Mouse (Mus musculus): Measurements from ENCODE around the gene B9d2.

B9d2 gene

GRCm38 (mm10) chr7:25680514-25681258 is at the start of gene B9d2:
Gene B9d2 (plus strand): TSS chr7:25680780.
- DNase-seq, result peak; percentile 93

DNA sequence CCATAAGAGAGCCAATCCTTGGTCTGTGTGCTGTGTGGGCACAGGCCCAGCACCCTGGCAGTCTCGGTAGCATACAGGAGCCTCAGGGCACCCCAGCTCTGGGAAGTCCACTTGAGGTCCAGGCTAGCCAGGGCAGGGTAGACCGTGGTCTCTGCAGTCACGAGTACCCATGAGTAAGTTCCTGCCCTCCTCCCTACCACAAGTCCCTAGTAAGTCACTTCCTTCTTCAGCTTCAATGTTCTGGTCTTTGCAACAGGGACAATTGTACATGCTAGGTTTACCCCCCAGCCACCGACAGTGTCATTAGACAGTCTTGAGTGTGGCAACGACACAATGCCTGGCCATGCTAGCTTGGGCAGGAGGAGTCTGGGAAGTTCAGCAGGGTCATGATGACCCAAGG is 47.9 kb upstream of the B9d2 start:
- no peak for DNase-seq

- no peak for DNase-seq
These were observed 44.2 kb upstream of the B9d2 start for GRCm38 (mm10) chr7:25636373-25636772.

DNA sequence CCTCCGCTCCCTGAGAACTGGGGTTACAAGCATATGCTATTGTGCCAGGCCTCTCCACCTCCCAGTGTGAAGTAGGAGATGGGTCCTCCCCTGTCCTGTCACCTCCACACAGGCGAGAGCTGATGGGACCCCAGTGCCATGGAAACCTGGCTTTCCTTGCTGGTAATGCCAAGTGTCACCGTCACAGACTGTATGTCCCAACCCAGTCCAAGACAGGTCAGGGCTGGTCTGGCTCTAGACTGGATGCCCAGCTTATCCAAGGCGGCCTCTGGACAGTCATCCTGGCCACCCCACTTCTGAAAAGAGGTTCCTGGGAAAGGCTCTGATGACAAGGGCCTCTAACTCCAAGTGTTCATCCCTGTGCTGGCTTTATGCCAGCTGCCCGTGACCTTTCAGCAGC is 43.5 kb upstream of the B9d2 start:
- no peak for DNase-seq

- DNase-seq, result peak; percentile 50
These were observed 40.8 kb upstream of the B9d2 start for GRCm38 (mm10) chr7:25639754-25640153.

- DNase-seq, result no peak
These were observed 36.4 kb upstream of the B9d2 start for GRCm38 (mm10) chr7:25644136-25644535.

DNA sequence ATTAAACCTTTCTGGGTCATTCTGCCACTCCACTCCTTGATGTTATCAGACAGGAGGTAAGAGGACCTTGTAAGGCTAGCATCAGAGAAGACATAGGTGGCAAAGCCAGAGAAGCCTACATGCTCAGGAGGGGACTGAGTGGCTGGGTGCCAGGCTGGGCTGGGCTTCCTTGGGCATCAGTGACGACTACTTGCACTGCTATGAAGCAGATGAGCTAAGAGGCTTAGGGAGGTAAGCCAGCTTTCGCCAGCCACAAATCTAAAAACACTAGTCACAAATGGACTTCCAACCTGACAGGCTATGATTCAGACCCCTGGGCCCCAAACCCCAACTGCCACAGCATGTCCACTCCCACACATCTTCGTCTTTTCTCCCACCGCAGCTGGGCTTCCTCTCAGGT is 35.9 kb upstream of the B9d2 start:
- DNase-seq, result no peak

- DNase-seq, result no peak
These were observed 35.5 kb upstream of the B9d2 start for GRCm38 (mm10) chr7:25645074-25645473.

DNA sequence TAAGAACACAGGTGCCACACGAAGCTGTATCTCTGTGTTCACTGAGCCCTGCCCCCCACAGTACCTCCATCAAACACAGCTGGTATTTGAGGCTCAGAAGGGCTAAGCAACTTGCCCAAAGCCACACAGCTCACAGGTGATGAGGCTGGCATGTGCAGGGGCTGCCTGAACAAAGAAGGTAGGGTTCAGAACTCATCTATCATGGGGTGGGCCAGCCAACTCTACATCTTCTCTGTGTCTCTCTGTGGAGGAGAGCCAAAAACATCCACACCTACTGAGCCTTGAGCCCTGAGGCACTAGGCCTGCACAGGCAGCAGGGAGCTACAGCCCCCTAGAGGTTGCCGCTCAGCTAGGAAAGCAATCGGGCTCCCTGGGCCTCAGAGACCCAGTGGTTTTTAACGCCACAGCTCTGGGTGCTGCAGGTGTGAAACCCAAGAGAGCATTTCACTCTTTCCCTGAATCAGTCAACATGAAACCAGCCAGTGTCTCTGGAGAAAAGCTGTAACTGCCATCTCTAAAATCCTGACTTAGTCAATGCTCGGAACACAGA is 32.9 kb upstream of the B9d2 start:
- no peak for DNase-seq

GRCm38 (mm10) chr7:25649839-25650238 is 30.7 kb upstream of the B9d2 start:
- DNase-seq, result no peak

- no peak for DNase-seq
These were observed 29.3 kb upstream of the B9d2 start for GRCm38 (mm10) chr7:25651281-25651680.

DNA sequence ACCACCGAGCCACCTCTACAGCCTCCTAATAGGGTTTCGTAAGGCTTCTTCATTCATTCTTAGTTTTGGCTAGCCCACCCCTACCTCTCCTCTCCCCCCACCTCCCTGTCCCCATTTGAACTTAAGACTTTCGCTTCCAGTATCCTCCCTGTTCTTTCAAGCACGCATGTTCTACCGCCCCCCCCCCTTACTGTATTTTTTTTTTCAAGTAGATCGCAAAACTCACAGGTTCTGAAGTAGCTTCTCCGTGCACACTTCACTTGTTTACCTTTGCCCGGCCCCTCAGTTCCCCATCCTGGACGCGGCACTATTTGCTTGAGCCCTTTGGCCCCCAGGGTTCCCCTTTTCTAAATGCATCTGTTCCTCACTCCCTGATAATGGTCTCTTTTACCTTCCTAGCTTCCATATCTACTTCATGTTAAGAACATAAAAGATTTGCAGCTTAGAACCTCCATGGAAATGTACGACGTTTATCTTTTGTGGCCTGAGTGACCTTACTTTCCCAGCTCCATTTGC is 28.3 kb upstream of the B9d2 start:
- DNase-seq, result no peak

DNA sequence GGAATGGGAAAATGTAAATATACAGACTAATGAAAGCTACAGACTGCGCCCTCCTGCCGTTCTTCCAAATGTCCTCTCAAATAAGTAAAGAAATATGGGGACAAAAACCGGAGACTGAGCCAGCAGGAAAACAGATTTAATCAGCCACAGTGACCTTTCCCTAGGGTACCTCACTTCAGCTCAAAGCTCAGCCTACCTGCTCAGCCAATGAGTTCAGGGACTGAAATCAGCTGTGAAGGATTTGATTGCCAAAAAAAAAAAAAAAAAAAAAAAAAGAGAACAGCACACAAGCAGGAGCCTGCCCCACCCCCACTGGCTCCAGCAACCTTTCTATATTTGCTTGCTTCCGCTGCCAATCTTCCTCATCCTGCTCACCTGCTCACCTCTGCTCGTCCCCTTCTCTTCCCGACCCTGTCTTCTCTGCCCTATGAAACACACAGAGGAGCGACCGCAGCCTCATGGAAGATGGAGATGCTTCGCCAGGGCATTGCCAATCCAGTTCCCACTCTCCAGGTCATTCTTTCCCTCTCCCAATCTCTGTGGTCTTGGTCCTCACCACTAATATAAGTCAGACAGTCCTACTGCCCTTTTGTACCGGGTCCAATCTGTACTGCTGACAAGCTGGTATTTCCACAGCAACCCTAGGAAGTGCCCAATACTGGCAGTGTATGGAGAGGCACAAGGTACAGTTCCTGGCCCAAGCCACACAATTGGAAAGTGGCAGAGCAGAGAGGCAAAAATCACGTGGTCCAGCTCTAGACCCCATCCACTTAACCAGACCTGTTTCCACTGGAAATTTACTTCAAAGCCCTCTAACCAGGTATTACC is 24.8 kb upstream of the B9d2 start:
- peak; percentile 43 for DNase-seq

- DNase-seq, result no peak
These were observed 22.8 kb upstream of the B9d2 start for GRCm38 (mm10) chr7:25657785-25658184.

GRCm38 (mm10) chr7:25658657-25659472 is 21.7 kb upstream of the B9d2 start, which contains the start of the genes Bckdha and Exosc5:
Gene Bckdha (minus strand): TSS chr7:25658981.
Gene Exosc5 (plus strand): TSS chr7:25659164.
- DNase-seq, result peak; percentile 100

DNA sequence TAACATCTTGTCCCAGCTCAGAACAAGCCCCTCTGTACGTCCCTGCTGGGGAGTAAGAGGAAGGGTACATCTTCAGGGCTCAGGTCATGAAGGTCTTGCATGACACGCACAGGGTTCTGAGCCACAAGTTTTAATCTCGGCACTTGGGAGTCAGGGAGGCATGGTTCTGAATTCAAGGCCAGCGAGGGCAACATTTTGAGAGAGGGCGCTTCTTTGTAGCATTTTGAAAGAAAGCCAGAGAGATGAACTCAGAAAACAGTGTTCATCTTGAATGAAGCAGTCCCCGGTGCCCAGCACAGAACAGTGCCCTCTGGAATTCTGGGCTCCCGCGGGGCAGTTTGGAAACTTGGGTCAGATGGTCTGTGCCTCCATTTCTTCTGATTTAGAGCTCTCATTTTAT is 14.2 kb upstream of the B9d2 start:
- no peak for DNase-seq

GRCm38 (mm10) chr7:25669158-25669557 is 11.4 kb upstream of the B9d2 start:
- no peak for DNase-seq

GRCm38 (mm10) chr7:25669631-25670030 is 10.9 kb upstream of the B9d2 start:
- no peak for DNase-seq

DNA sequence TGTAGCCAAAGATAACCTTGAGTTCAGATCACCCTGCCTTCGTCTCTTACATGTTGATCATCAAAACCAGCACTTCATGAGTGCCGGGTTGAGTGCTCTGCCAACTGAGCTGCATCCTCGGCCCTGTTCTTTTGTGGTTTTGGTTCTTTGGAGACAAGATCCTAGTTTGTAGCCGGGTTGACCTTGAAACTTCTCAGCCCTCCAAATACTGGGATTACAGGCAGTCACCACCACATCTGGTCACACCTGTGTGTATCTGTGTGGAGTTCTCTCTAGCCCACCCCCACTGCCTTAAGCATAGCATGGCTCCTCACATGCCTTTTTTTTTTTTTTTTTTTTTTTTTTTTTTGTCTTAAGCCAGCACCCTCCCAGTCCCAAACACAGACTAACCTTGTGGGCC is 10.5 kb upstream of the B9d2 start:
- no peak for DNase-seq

DNA sequence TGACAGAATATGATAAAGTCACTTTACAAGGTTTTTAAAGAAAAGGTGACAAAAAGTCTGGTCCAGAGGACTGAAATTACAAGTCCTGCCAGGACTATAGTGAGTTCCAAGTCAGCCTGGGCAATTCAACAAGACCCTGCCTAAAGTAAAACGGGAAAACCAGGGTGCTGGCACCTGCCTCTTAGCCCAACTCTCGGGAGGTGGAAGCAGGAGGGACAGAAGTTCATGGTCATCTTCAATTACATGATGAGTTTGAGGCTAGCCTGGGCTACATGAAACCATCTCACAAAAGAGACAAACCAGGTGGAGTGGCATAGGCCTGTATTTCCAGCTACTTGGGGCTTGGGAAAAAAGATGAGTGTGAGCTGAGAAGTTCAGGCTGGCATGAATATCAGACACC is 8.9 kb upstream of the B9d2 start:
- DNase-seq, result no peak

DNA sequence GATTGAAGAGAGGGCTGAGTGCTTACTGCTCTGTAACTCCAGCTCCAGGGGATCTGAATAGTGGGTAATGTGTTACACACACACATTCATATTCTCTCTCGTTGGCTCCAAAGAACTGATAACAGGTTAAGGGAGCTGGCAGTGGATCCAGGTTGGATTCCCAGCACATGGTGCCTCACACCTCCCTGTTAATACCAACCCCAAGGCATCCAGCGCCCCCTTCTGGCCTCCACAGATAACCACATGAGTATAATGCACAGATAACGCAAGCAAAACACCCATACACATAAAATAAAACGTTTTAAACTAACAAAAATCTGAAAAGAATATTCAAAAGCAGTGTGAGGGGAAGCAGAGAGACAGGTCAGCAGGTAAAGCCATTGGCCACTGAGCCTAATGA is 8.1 kb upstream of the B9d2 start:
- DNase-seq, result no peak

DNA sequence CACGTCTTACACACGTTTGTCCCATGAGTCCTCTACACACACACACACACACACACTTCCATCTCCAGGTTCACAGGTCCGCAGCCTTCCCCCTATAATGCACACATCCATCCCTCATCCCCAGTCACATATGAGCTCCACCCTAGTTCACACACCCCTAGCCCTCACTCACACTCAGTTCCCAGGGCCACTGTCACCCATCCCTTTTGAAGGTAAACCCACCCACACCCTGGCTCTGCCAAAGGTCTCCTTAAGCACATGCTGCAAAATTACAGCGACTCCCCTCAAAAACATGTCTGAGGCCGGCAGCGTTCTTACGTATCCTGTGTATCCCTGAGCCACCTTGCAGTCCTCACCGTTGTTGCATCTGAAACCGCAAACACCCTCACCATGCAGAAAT is 6.3 kb upstream of the B9d2 start:
- no peak for DNase-seq

Data from cerebellum, adult 8-10 months (tissue).